Mouse (Mus musculus) hindbrain, embryonic 13.5 days (tissue): Measurements from ENCODE around the gene Cyp4a12a. TPM values are rescaled to one million over a fixed set of nuclear protein-coding genes. Genes with fewer than 3 reads are reported as not detected.
"Not testable (repeated sequence)": the region's sequence is repeated elsewhere in the genome, so short reads cannot be mapped to it uniquely, and the experiment has no call there.

Source experiments
- ATAC-seq: fragments of 200-750 bp; cut with Nextera tagmentation; 2 replicates; pipeline ENCODE4 v1.8.0; 2017; ENCODE audit warnings: moderate TSS enrichment; ENCODE audit not compliant: low FRiP score
- H3K27ac ChIP-seq: fragments of 300-500 bp; sonication (generic); 2 replicates; pipeline ENCODE4 v1.5.1; 2015; ENCODE audit warnings: inconsistent platforms, mild to moderate bottlenecking, moderate library complexity
- H3K27me3 ChIP-seq: fragments of 300-500 bp; sonication (generic); 2 replicates; pipeline ENCODE4 v1.6.1; 2015; ENCODE audit warnings: mild to moderate bottlenecking, inconsistent platforms
- H3K36me3 ChIP-seq: fragments of 300-500 bp; sonication (generic); 2 replicates; pipeline ENCODE4 v1.6.1; 2015; ENCODE audit warnings: mild to moderate bottlenecking, inconsistent platforms
- H3K4me1 ChIP-seq: fragments of 300-500 bp; sonication (generic); replicated peaks from 2 replicates; pipeline ENCODE4 v1.6.1; 2015; ENCODE audit warnings: inconsistent platforms
- H3K4me2 ChIP-seq: fragments of 300-500 bp; sonication (generic); 2 replicates; pipeline ENCODE4 v1.6.1; 2015; ENCODE audit warnings: inconsistent platforms, mild to moderate bottlenecking, moderate library complexity
- H3K4me3 ChIP-seq: fragments of 300-500 bp; sonication (generic); 2 replicates; pipeline ENCODE4 v1.5.1; 2015; ENCODE audit warnings: mild to moderate bottlenecking, inconsistent platforms
- H3K9ac ChIP-seq: fragments of 300-500 bp; sonication (generic); 2 replicates; pipeline ENCODE4 v1.6.1; 2015; ENCODE audit warnings: mild to moderate bottlenecking, inconsistent platforms
- H3K9me3 ChIP-seq: fragments of 300-500 bp; sonication (generic); 2 replicates; pipeline ENCODE4 v1.6.1; 2016; ENCODE audit warnings: inconsistent platforms
- WGBS: fragments of 180-500 bp; shearing (Covaris S2); methylation state at CpG from one replicate; pipeline ENCODE4 v1.1.7; 2015; 5-methylcytosine and 5-hydroxymethylcytosine counted together
- polyA plus RNA-seq: library from polyadenylated mRNA; unstranded; fragments of >200 nt; fragmentation: Nextera tagmentation; extraction: Ambion mirVana; gene quantifications from 2 replicates; pipeline ENCODE4 v1.2.1, GENCODE M21; 2015

Cyp4a12a gene
- polyA plus RNA-seq = not detected in 2 replicates

GRCm38 (mm10) chr4:115298746-115299145 lies at the start of gene Cyp4a12a:
Gene Cyp4a12a, plus strand, starts transcription at chr4:115299046.
- H3K9me3 ChIP-seq, ATAC-seq, H3K27ac ChIP-seq, H3K4me3 ChIP-seq, H3K4me1 ChIP-seq, H3K4me2 ChIP-seq, H3K9ac ChIP-seq, H3K36me3 ChIP-seq, H3K27me3 ChIP-seq: not testable (repeated sequence)

DNA sequence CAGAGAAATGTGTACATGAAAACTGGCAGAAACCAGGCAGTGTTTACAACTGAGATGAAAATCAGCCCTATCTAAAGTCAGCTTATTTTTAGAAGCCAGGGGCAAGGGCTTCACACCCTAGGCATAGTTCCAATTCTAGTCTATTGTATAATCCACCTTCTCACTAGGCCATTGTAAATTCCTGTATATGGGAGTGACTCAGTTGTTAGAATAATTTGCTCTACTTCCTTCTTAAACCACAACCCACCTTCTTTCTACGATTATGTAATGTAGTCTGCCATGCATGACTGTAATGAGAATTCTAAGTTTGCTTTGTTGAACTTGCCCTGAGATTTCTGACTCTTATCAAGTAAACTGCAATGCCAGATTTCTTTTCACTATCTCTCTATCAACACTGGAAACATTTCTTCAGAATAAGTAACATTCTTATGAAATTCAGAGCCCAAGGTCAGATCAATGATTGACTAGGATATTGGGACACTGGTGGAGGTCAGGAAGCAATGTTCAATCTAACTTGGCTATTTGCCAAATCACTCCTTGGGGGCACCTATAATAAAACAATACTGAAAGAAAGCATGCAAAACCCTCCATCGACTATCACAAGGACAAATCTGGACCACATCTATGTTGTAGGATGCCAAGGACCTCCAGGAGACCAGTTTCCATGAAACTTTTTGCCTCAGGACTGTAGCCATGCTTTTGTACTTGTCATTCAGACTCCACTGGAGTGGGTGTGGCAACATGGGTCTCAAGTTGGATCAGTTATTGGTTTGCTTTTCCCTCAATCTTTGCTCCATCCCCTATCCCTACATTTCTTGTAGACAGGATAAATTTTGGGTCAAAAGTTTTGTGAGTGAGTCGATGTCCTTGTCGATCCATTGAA lies 33.9 kb upstream of the Cyp4a12a start:
- H3K9me3 ChIP-seq, H3K27ac ChIP-seq, H3K27me3 ChIP-seq, H3K4me3 ChIP-seq, H3K4me1 ChIP-seq, H3K4me2 ChIP-seq, ATAC-seq, H3K36me3 ChIP-seq, H3K9ac ChIP-seq: not testable (repeated sequence)
- WGBS = 87% methylated on average over 3 of the region's 4 CpGs

- WGBS = 88% methylated on average over 2 of the region's 3 CpGs
Measured at GRCm38 (mm10) chr4:115278215-115278982, 20.4 kb upstream of the Cyp4a12a start.

DNA sequence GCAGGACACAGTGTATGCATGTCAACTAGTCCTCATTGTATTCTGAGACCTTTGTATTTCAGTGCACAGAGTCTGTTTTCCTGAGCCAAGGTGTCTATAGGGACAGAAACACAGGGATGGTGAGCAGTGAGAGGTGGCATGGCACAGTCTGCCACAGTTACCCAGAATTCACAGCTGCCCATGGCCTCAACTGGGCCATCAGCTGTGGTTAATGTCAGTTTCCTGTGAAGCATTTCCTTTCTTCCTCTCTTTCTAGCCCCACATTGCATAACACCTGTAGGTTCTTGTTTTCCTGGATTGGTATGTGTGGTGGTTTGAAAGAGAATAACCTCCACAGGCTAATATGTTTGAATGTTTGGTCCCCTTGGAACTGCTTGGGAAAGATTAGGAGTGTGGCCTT lies 18.5 kb upstream of the Cyp4a12a start:
- Histone ChIP-seq H3K27me3 (0 out of 2 replicates have a peak, but pooled peaks cover 3% of the 10 kb centered on the region), H3K9me3 (no peaks in the 10 kb centered on the region), H3K27ac (no peak overlapping the region), H3K4me1 (peaks cover 3% of the 10 kb centered on the region; the same call in 1 of the 2 replicates), H3K36me3 (no peaks in the 10 kb centered on the region), H3K9ac (peak overlapping the region; percentile 62; the same call in 1 of the 2 replicates), H3K4me3 (peak overlapping the region; percentile 39), H3K4me2 (peak overlapping the region; percentile 57)
- ATAC-seq = no peak

More at GRCm38 (mm10) chr4:115278215-115278982, 20.4 kb upstream of the Cyp4a12a start:
- H3K9me3 ChIP-seq, H3K27ac ChIP-seq, H3K9ac ChIP-seq, ATAC-seq, H3K4me3 ChIP-seq, H3K36me3 ChIP-seq, H3K27me3 ChIP-seq, H3K4me1 ChIP-seq, H3K4me2 ChIP-seq: not testable (repeated sequence)

DNA sequence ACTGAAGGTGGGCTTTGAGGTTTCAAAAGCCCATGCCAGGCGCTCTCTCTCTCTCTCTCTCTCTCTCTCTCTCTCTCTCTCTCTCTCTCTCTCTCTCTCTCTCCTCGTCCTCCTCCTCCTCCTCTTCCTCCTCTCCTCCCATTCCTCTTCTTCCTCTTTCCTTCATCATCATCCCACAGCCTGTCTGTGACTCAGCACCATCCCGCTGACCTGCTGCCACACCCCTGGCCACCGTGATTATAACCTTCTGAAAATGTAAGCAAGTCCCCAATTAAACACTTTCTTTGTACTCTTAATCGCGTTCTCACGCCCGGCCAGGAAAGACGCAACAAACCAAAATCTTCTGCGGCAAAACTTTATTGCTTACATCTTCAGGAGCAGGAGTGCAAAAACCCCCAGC lies 18.1 kb upstream of the Cyp4a12a start:
- Histone ChIP-seq H3K4me3 (peak overlapping the region; percentile 39), H3K4me2 (peak overlapping the region; percentile 57), H3K9ac (peak overlapping the region; percentile 62)
- 13% methylated on average over 10 of the region's 10 CpGs for WGBS
- H3K9me3 ChIP-seq, H3K27ac ChIP-seq, H3K27me3 ChIP-seq, H3K4me1 ChIP-seq, H3K36me3 ChIP-seq: not testable (repeated sequence)
- peak; percentile 72; the same call in 1 of the 2 replicates for ATAC-seq

GRCm38 (mm10) chr4:115281231-115281767 lies 17.5 kb upstream of the Cyp4a12a start:
- H3K27me3 ChIP-seq, H3K36me3 ChIP-seq, H3K4me1 ChIP-seq, H3K27ac ChIP-seq, H3K9me3 ChIP-seq: not testable (repeated sequence)
- Histone ChIP-seq H3K4me2 (peak overlapping the region; percentile 57), H3K4me3 (peak overlapping the region; percentile 39), H3K9ac (peak overlapping the region; percentile 62)
- ATAC-seq = peak; percentile 90
- 11% methylated on average over 23 of the region's 23 CpGs for WGBS

DNA sequence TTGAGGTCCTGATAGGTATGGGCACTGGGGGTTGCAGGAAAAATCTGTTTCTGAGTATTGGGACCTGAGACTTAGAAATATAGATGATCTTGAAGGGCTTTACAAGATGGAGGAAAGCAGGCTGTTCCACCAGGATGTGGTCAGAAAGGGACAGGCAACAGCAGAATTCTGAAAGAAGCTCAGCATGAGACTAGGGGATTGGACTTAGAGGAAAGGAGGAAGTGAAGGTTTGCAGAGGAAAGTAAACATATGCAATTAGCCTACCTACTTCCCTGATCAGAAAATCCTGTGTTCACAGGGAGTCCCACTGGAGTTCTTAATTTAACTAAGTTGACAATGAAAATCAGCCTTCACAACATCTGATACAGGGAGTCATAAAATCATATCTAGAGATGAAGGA lies 26.9 kb downstream of the Cyp4a12a start:
- H3K4me1 ChIP-seq, H3K27ac ChIP-seq, H3K27me3 ChIP-seq, ATAC-seq, H3K4me2 ChIP-seq, H3K36me3 ChIP-seq, H3K9ac ChIP-seq, H3K4me3 ChIP-seq, H3K9me3 ChIP-seq: not testable (repeated sequence)

DNA sequence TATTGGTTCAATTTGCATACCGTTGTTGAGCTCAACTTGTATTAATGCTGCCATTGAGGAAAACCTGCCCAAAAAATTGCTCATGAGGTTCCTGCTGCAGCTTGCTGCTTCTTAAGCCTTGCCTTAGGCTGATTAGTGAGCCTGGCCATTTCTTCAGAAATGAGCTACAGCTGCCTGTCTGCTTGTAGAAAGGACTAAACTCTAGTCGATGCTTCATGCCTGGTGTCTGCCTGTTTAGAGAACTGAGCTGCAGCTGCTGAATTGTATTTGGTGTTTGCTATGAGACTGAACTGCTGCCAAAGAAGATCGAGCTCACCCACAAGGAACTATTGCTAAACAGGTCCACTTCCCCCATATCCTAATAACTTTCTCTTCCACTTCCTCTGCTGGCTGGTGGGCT lies 66.8 kb downstream of the Cyp4a12a start:
- H3K4me3 ChIP-seq, H3K27me3 ChIP-seq, H3K4me2 ChIP-seq, H3K9me3 ChIP-seq, H3K36me3 ChIP-seq, H3K4me1 ChIP-seq, H3K9ac ChIP-seq, ATAC-seq, H3K27ac ChIP-seq: not testable (repeated sequence)
- 94% methylated on average over 3 of the region's 3 CpGs for WGBS

DNA sequence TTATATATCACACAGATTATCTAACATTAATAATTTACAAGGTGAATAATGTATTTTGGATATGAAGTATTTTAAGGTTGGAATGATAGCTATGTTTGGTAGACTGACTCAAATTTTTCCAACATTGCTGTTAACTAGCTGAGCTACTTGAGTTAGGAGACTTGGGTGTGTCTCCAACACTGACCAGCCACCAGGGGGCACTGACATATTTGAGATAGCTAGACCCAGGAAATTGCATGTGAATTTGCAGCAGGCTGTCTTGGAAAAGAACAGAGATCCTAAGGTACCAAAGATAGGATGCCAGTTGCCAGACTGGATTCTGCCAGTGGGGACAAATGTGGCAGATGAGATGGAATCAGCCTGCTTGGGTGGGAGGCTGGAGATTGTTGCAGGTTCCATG lies 69.2 kb downstream of the Cyp4a12a start:
- not testable (repeated sequence) for ATAC-seq, H3K4me2 ChIP-seq, H3K27me3 ChIP-seq, H3K4me1 ChIP-seq, H3K36me3 ChIP-seq, H3K9ac ChIP-seq, H3K4me3 ChIP-seq, H3K9me3 ChIP-seq, H3K27ac ChIP-seq

Other genes starting within 250 kb of the Cyp4a12a start
- gene Tal1, start 242.6 kb upstream of the Cyp4a12a start, polyA plus RNA-seq = 3.8 and 6.7 TPM in 2 replicates
- 5.5 and 10.3 TPM in 2 replicates for gene Pdzk1ip1, start 210.3 kb upstream of the Cyp4a12a start, polyA plus RNA-seq
- gene Cyp4x1, start 164.8 kb upstream of the Cyp4a12a start, polyA plus RNA-seq = 5.9 and 6.7 TPM in 2 replicates
- not detected in 2 replicates for gene Cyp4a29, start 57.0 kb upstream of the Cyp4a12a start, polyA plus RNA-seq
- not detected in 2 replicates for gene Cyp4a12b, start 112.6 kb downstream of the Cyp4a12a start, polyA plus RNA-seq
- gene Cyp4a30b, start 153.6 kb downstream of the Cyp4a12a start, polyA plus RNA-seq = not detected in 2 replicates
- gene Cyp4a14, start 197.1 kb downstream of the Cyp4a12a start, polyA plus RNA-seq = not detected in 2 replicates
- gene Cyp4a10, start 219.2 kb downstream of the Cyp4a12a start, polyA plus RNA-seq = not detected in 2 replicates